Mouse (Mus musculus): ENCODE measurements at regions not wholly inside any gene's neighbourhood (a gene's known extent, or its start where the extent isn't known, plus 50 kb on each side); places are given as distances from the start of the nearest gene placed in this dataset.
A peak's percentile ranks its signal among the peaks of the same experiment; 100 is the strongest.

GRCm38 (mm10) chr1:105112762-105113525 lies 243.6 kb downstream of the Rnf152 start:
- Histone ChIP-seq H3K4me2 (no peak overlapping the region), H3K4me3 (replicated peaks) (no peak overlapping the region), H3K27ac (no peak overlapping the region), H3K9ac (no peak overlapping the region), H3K27me3 (no peaks in the 10 kb centered on the region), H3K36me3 (replicated peaks) (no peaks in the 10 kb centered on the region), H3K9me3 (no peaks in the 10 kb centered on the region), H3K4me1 (peaks cover 6% of the 10 kb centered on the region)
- 83% methylated on average over 1 of the region's 1 CpGs for WGBS
- ATAC-seq (ENCODE audit: low FRiP score) = no peak

- no peak overlapping the region for H3K9ac ChIP-seq
- no peaks in the 10 kb centered on the region for H3K27me3 ChIP-seq
- H3K4me3 ChIP-seq (replicated peaks) = no peak overlapping the region
- peak; percentile 68; the same call in 1 of the 2 replicates for ATAC-seq (ENCODE audit: low FRiP score)
- no peaks in the 10 kb centered on the region for H3K36me3 ChIP-seq (replicated peaks)
- 0 out of 2 replicates have a peak overlapping the region, but pooled peaks have one; percentile 31 for H3K27ac ChIP-seq
- H3K4me2 ChIP-seq = no peak overlapping the region
- H3K9me3 ChIP-seq = no peaks in the 10 kb centered on the region
- peaks cover 6% of the 10 kb centered on the region for H3K4me1 ChIP-seq
- WGBS = 22% methylated on average over 4 of the region's 4 CpGs
Measured at GRCm38 (mm10) chr1:105111236-105111635, 245.3 kb downstream of the Rnf152 start.

- no peak overlapping the region for H3K27ac ChIP-seq
Measured at GRCm38 (mm10) chr1:105110581-105111210, 245.8 kb downstream of the Rnf152 start.

GRCm38 (mm10) chr1:105107836-105108235 lies 248.7 kb downstream of the Rnf152 start:
- Histone ChIP-seq H3K27me3 (no peaks in the 10 kb centered on the region), H3K4me1 (peaks cover 6% of the 10 kb centered on the region), H3K4me3 (replicated peaks) (no peak overlapping the region), H3K36me3 (replicated peaks) (no peaks in the 10 kb centered on the region), H3K9me3 (no peaks in the 10 kb centered on the region), H3K27ac (no peak overlapping the region), H3K9ac (no peak overlapping the region), H3K4me2 (no peak overlapping the region)
- 83% methylated on average over 4 of the region's 4 CpGs for WGBS
- no peak for ATAC-seq (ENCODE audit: low FRiP score)

More at GRCm38 (mm10) chr1:105110581-105111210, 245.8 kb downstream of the Rnf152 start:
- Histone ChIP-seq H3K4me1 (peaks cover 6% of the 10 kb centered on the region), H3K36me3 (replicated peaks) (no peaks in the 10 kb centered on the region), H3K27me3 (no peaks in the 10 kb centered on the region), H3K9me3 (no peaks in the 10 kb centered on the region), H3K9ac (no peak overlapping the region), H3K4me2 (no peak overlapping the region), H3K4me3 (replicated peaks) (no peak overlapping the region)
- no peak for ATAC-seq (ENCODE audit: low FRiP score)
- 88% methylated on average over 1 of the region's 1 CpGs for WGBS

GRCm38 (mm10) chr1:105107257-105107656 lies 249.3 kb downstream of the Rnf152 start:
- no peaks in the 10 kb centered on the region for H3K9me3 ChIP-seq
- ATAC-seq (ENCODE audit: low FRiP score) = no peak
- no peak overlapping the region for H3K9ac ChIP-seq
- no peak overlapping the region for H3K27ac ChIP-seq
- H3K4me2 ChIP-seq = no peak overlapping the region
- H3K4me3 ChIP-seq (replicated peaks) = no peak overlapping the region
- WGBS = 89% methylated on average over 1 of the region's 1 CpGs
- H3K27me3 ChIP-seq = no peaks in the 10 kb centered on the region
- no peaks in the 10 kb centered on the region for H3K36me3 ChIP-seq (replicated peaks)
- H3K4me1 ChIP-seq = peaks cover 6% of the 10 kb centered on the region

GRCm38 (mm10) chr1:105105211-105105610 lies 251.3 kb downstream of the Rnf152 start:
- H3K9me3 ChIP-seq = no peaks in the 10 kb centered on the region
- H3K9ac ChIP-seq = no peak overlapping the region
- H3K4me1 ChIP-seq = no peaks in the 10 kb centered on the region
- ATAC-seq (ENCODE audit: low FRiP score) = no peak
- no peak overlapping the region for H3K27ac ChIP-seq
- H3K4me3 ChIP-seq (replicated peaks) = no peak overlapping the region
- H3K36me3 ChIP-seq (replicated peaks) = no peaks in the 10 kb centered on the region
- no peak overlapping the region for H3K4me2 ChIP-seq
- no peaks in the 10 kb centered on the region for H3K27me3 ChIP-seq

GRCm38 (mm10) chr1:105095091-105095490 lies 261.4 kb downstream of the Rnf152 start:
- no peak for ATAC-seq (ENCODE audit: low FRiP score)
- H3K4me3 ChIP-seq (replicated peaks) = no peak overlapping the region
- H3K9ac ChIP-seq = no peak overlapping the region
- H3K27ac ChIP-seq = no peak overlapping the region
- no peaks in the 10 kb centered on the region for H3K27me3 ChIP-seq
- H3K4me2 ChIP-seq = no peak overlapping the region
- H3K4me1 ChIP-seq = no peaks in the 10 kb centered on the region; the same call in 1 of the 2 replicates
- 54% methylated on average over 2 of the region's 2 CpGs for WGBS
- no peaks in the 10 kb centered on the region for H3K9me3 ChIP-seq
- H3K36me3 ChIP-seq (replicated peaks) = no peaks in the 10 kb centered on the region

GRCm38 (mm10) chr1:105094500-105094899 lies 262.0 kb downstream of the Rnf152 start:
- Histone ChIP-seq H3K27ac (no peak overlapping the region), H3K9ac (no peak overlapping the region), H3K27me3 (no peaks in the 10 kb centered on the region), H3K4me2 (no peak overlapping the region), H3K9me3 (no peaks in the 10 kb centered on the region), H3K4me1 (no peaks in the 10 kb centered on the region; the same call in 1 of the 2 replicates), H3K36me3 (replicated peaks) (no peaks in the 10 kb centered on the region), H3K4me3 (replicated peaks) (no peak overlapping the region)
- 86% methylated on average over 3 of the region's 3 CpGs for WGBS
- no peak for ATAC-seq (ENCODE audit: low FRiP score)

- H3K27me3 ChIP-seq = no peaks in the 10 kb centered on the region
- no peak overlapping the region for H3K4me3 ChIP-seq (replicated peaks)
- H3K9ac ChIP-seq = no peak overlapping the region
- no peak for ATAC-seq (ENCODE audit: low FRiP score)
- WGBS = 89% methylated on average over 3 of the region's 3 CpGs
- no peaks in the 10 kb centered on the region for H3K36me3 ChIP-seq (replicated peaks)
- H3K4me2 ChIP-seq = no peak overlapping the region
- no peaks in the 10 kb centered on the region; the same call in 1 of the 2 replicates for H3K4me1 ChIP-seq
- H3K9me3 ChIP-seq = no peaks in the 10 kb centered on the region
- H3K27ac ChIP-seq = no peak overlapping the region
Measured at GRCm38 (mm10) chr1:105093875-105094274, 262.6 kb downstream of the Rnf152 start.

GRCm38 (mm10) chr1:105093012-105093411 lies 263.5 kb downstream of the Rnf152 start:
- Histone ChIP-seq H3K9me3 (no peaks in the 10 kb centered on the region), H3K36me3 (replicated peaks) (no peaks in the 10 kb centered on the region), H3K4me1 (no peaks in the 10 kb centered on the region; the same call in 1 of the 2 replicates), H3K27me3 (no peaks in the 10 kb centered on the region), H3K4me2 (no peak overlapping the region), H3K9ac (no peak overlapping the region), H3K4me3 (replicated peaks) (no peak overlapping the region), H3K27ac (no peak overlapping the region)
- ATAC-seq (ENCODE audit: low FRiP score) = no peak
- WGBS = 87% methylated on average over 1 of the region's 1 CpGs

- no peaks in the 10 kb centered on the region for H3K36me3 ChIP-seq (replicated peaks)
- H3K27ac ChIP-seq = no peak overlapping the region
- H3K9ac ChIP-seq = no peak overlapping the region
- no peaks in the 10 kb centered on the region; the same call in 1 of the 2 replicates for H3K4me1 ChIP-seq
- H3K9me3 ChIP-seq = no peaks in the 10 kb centered on the region
- H3K4me2 ChIP-seq = no peak overlapping the region
- H3K27me3 ChIP-seq = no peaks in the 10 kb centered on the region
- ATAC-seq (ENCODE audit: low FRiP score) = peak; percentile 69; the same call in 1 of the 2 replicates
- 10% methylated on average over 6 of the region's 6 CpGs for WGBS
- H3K4me3 ChIP-seq (replicated peaks) = no peak overlapping the region
Measured at GRCm38 (mm10) chr1:105092309-105092904, 264.1 kb downstream of the Rnf152 start.

GRCm38 (mm10) chr1:105088765-105089520 lies 267.6 kb downstream of the Rnf152 start:
- H3K27me3 ChIP-seq = no peaks in the 10 kb centered on the region
- no peak overlapping the region for H3K4me3 ChIP-seq (replicated peaks)
- no peaks in the 10 kb centered on the region for H3K36me3 ChIP-seq (replicated peaks)
- 64% methylated on average over 7 of the region's 7 CpGs for WGBS
- H3K9ac ChIP-seq = no peak overlapping the region
- no peak overlapping the region for H3K27ac ChIP-seq
- no peak for ATAC-seq (ENCODE audit: low FRiP score)
- no peak overlapping the region for H3K4me2 ChIP-seq
- no peaks in the 10 kb centered on the region for H3K9me3 ChIP-seq
- no peaks in the 10 kb centered on the region; the same call in 1 of the 2 replicates for H3K4me1 ChIP-seq

Measured in forebrain, embryonic 12.5 days (tissue).